Mouse (Mus musculus) heart, adult 2 months (tissue): ENCODE measurements at regions not wholly inside any gene's neighbourhood (a gene's known extent, or its start where the extent isn't known, plus 50 kb on each side); places are given as distances from the start of the nearest gene placed in this dataset.

Source experiments
- CTCF ChIP-seq: fragments of 200-600 bp; IDR thresholded peaks from 2 replicates; pipeline ENCODE4 v1.8.1; 2022; ENCODE audit warnings: antibody characterized with exemption, mild to moderate bottlenecking, moderate library complexity
- EP300 ChIP-seq: fragments of 200-500 bp; IDR thresholded peaks from 2 replicates; pipeline ENCODE4 v1.6.1; 2011; ENCODE audit warnings: low read depth, low read length, control low read depth; ENCODE audit not compliant: insufficient read depth
- POLR2A ChIP-seq: fragments of 200-500 bp; IDR thresholded peaks from 2 replicates; pipeline ENCODE4 v1.6.1; 2011; ENCODE audit warnings: mild to moderate bottlenecking, low read depth, low read length, control low read depth; ENCODE audit not compliant: insufficient read depth

DNA sequence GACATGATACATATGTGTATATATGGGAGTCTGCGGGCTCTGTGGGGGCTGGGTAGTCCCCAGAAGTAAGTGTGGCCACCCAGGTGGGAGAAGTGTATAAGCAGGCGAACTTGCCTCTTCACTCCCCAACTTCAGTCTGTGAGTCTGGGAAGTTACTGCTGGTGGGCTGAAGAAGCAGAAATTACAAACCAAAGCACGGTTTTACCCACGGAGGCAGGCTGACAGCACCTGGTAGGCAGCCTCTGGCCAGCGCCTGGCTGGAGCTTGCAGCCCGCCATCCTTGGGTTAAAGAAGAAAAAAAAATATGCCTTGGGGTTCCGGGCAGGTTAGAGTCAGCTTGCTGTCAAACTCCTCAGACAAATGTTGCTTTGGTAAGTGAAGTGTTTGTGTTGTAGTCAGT, 131.9 kb upstream of the Ubr2 start:
- TF ChIP-seq CTCF (no peak), POLR2A (no peak), EP300 (no peak)
